Mouse (Mus musculus) thymus, adult 2 months (tissue): ENCODE results near the gene Srprb. TPM values are rescaled to one million over a fixed set of nuclear protein-coding genes. Genes with fewer than 3 reads are reported as not detected.
"Not testable (repeated sequence)": the region's sequence is repeated elsewhere in the genome, so short reads cannot be mapped to it uniquely, and the experiment has no call there.

Experiments used
- DNase-seq: peaks from one replicate; pipeline ENCODE4 v3.0.0; 2021
- H3K27ac ChIP-seq: fragments of 200-500 bp; 2 replicates; pipeline ENCODE4 v1.5.1; 2012; ENCODE audit warnings: low read length, control low read depth; ENCODE audit not compliant: control insufficient read depth, insufficient read depth
- H3K27me3 ChIP-seq: fragments of 200-500 bp; 2 replicates; pipeline ENCODE4 v1.6.1; 2012; ENCODE audit warnings: mild to moderate bottlenecking, low read length, moderate library complexity, mixed read lengths; ENCODE audit not compliant: control insufficient read depth, insufficient read depth
- H3K36me3 ChIP-seq: fragments of 200-500 bp; 2 replicates; pipeline ENCODE4 v1.6.1; 2012; ENCODE audit warnings: mild to moderate bottlenecking, low read length, moderate library complexity; ENCODE audit not compliant: control insufficient read depth, insufficient read depth
- H3K4me1 ChIP-seq: fragments of 200-500 bp; replicated peaks from 2 replicates; pipeline ENCODE4 v1.6.1; 2012; ENCODE audit warnings: low read length; ENCODE audit not compliant: control insufficient read depth, insufficient read depth
- H3K4me3 ChIP-seq: fragments of 200-500 bp; 2 replicates; pipeline ENCODE4 v1.5.1; 2012; ENCODE audit warnings: mild to moderate bottlenecking, low read length, control low read depth, moderate library complexity; ENCODE audit not compliant: control insufficient read depth, insufficient read depth
- CTCF ChIP-seq: fragments of 200-500 bp; IDR thresholded peaks from 2 replicates; pipeline ENCODE4 v1.5.1; 2012; ENCODE audit warnings: mild to moderate bottlenecking, control low read depth, low read length, moderate library complexity, borderline replicate concordance; ENCODE audit not compliant: control insufficient read depth, poor library complexity, insufficient read depth; ENCODE audit errors: extremely low read depth
- POLR2A ChIP-seq: fragments of 200-500 bp; IDR thresholded peaks from 2 replicates; pipeline ENCODE4 v1.6.1; 2012; ENCODE audit warnings: mild to moderate bottlenecking, low read length, control low read depth, moderate library complexity; ENCODE audit not compliant: control insufficient read depth, poor library complexity, insufficient read depth; ENCODE audit errors: extremely low read depth
- WGBS: fragments of 180-500 bp; shearing (Covaris S2); methylation state at CpG from one replicate; pipeline ENCODE4 v1.1.7; 2018; 5-methylcytosine and 5-hydroxymethylcytosine counted together
- polyA plus RNA-seq: library from polyadenylated mRNA; depleted of rRNA; stranded (reverse); fragments of >200 nt; gene quantifications from 2 replicates; pipeline ENCODE4 v1.2.3, GENCODE M21; 2012

Srprb gene
- polyA plus RNA-seq, 1 experiment, result 51.3 TPM

GRCm38 (mm10) chr9:103168046-103168445, 33.9 kb downstream of the Srprb start:
- Histone ChIP-seq H3K4me3 (no peak overlapping the region), H3K27ac (no peak overlapping the region), H3K4me1 (no peaks in the 10 kb centered on the region), H3K36me3 (no peaks in the 10 kb centered on the region), H3K27me3 (no peaks in the 10 kb centered on the region)
- no peak for DNase-seq
- WGBS, result 85% methylated on average over 6 of the region's 6 CpGs
- TF ChIP-seq POLR2A, result no peak

- Histone ChIP-seq H3K27ac (no peak overlapping the region), H3K36me3 (no peaks in the 10 kb centered on the region), H3K27me3 (no peaks in the 10 kb centered on the region), H3K4me3 (no peak overlapping the region), H3K4me1 (no peaks in the 10 kb centered on the region)
- no peak for DNase-seq
- TF ChIP-seq CTCF (no peak), POLR2A (no peak)
- 93% methylated on average over 15 of the region's 15 CpGs for WGBS
These were observed 38.1 kb downstream of the Srprb start for GRCm38 (mm10) chr9:103163806-103164205.

- H3K4me3 ChIP-seq, H3K27me3 ChIP-seq, H3K27ac ChIP-seq, H3K36me3 ChIP-seq, H3K4me1 ChIP-seq, DNase-seq: not testable (repeated sequence)
- WGBS, result 95% methylated on average over 7 of the region's 7 CpGs
These were observed 46.8 kb downstream of the Srprb start for GRCm38 (mm10) chr9:103155158-103155557.

GRCm38 (mm10) chr9:103154568-103154967, 47.4 kb downstream of the Srprb start:
- DNase-seq, result no peak
- TF ChIP-seq POLR2A (no peak), CTCF (no peak)
- Histone ChIP-seq H3K27ac (no peak overlapping the region), H3K36me3 (no peaks in the 10 kb centered on the region), H3K4me1 (no peaks in the 10 kb centered on the region), H3K4me3 (no peak overlapping the region), H3K27me3 (no peaks in the 10 kb centered on the region)
- 88% methylated on average over 2 of the region's 2 CpGs for WGBS

- no peaks in the 10 kb centered on the region for H3K27me3 ChIP-seq
- no peak for DNase-seq
- no peaks in the 10 kb centered on the region for H3K4me1 ChIP-seq
- no peak overlapping the region for H3K4me3 ChIP-seq
- TF ChIP-seq POLR2A (no peak), CTCF (no peak)
- H3K27ac ChIP-seq, result no peak overlapping the region
- 90% methylated on average over 5 of the region's 5 CpGs for WGBS
- no peaks in the 10 kb centered on the region for H3K36me3 ChIP-seq
These were observed 48.7 kb downstream of the Srprb start for GRCm38 (mm10) chr9:103153286-103153685.

GRCm38 (mm10) chr9:103149074-103149799, 52.7 kb downstream of the Srprb start:
- H3K27me3 ChIP-seq, result no peaks in the 10 kb centered on the region
- no peak for DNase-seq
- no peak overlapping the region for H3K4me3 ChIP-seq
- H3K27ac ChIP-seq, result no peak overlapping the region
- TF ChIP-seq POLR2A (no peak), CTCF (no peak)
- H3K36me3 ChIP-seq, result no peaks in the 10 kb centered on the region
- H3K4me1 ChIP-seq, result no peaks in the 10 kb centered on the region
- 50% methylated on average over 12 of the region's 12 CpGs for WGBS

GRCm38 (mm10) chr9:103147103-103147502, 54.8 kb downstream of the Srprb start:
- no peak for DNase-seq
- 79% methylated on average over 13 of the region's 13 CpGs for WGBS
- no peak overlapping the region for H3K27ac ChIP-seq
- no peak for TF ChIP-seq POLR2A
- TF ChIP-seq CTCF, result no peak
- H3K36me3 ChIP-seq, result no peaks in the 10 kb centered on the region
- H3K4me3 ChIP-seq, result no peak overlapping the region
- no peaks in the 10 kb centered on the region for H3K4me1 ChIP-seq
- no peaks in the 10 kb centered on the region for H3K27me3 ChIP-seq

GRCm38 (mm10) chr9:103146703-103147102, 55.2 kb downstream of the Srprb start:
- 14% methylated on average over 9 of the region's 9 CpGs for WGBS
- Histone ChIP-seq H3K27ac (no peak overlapping the region), H3K4me1 (no peaks in the 10 kb centered on the region), H3K36me3 (no peaks in the 10 kb centered on the region), H3K4me3 (no peak overlapping the region), H3K27me3 (no peaks in the 10 kb centered on the region)
- TF ChIP-seq POLR2A (no peak), CTCF (no peak)
- no peak for DNase-seq
